Comparison of ENCODE assay signal across 26 mouse cellular contexts in genomic region chr17:8729808-8730207, GRCm38 (mm10).
DNase-seq lines count a peak whose midpoint lies in the region; ATAC-seq and TF ChIP-seq lines count a peak whose summit lies in the region.
"Had no signal": no experiment of that assay in that cellular context is flagged by ENCODE, and none has a peak within 500 bp of the region (broad histone marks: within the 10 kb centered on the region; RNA-seq: fewer than 3 reads in every experiment).

No protein-coding gene starts in this region.

- DNase-seq in forebrain, postnatal 0 days: no peak
- no peak for DNase-seq in forebrain, embryonic 10.5 days (ENCODE audit: extremely low spot score, low spot score)
- peak; percentile 30 for DNase-seq in heart, adult 11 months
- DNase-seq in heart, postnatal 10 days: no peak
- peak; percentile 27 for DNase-seq in right cerebral cortex, adult 18-20 months
- no peak for DNase-seq in right cerebral cortex, postnatal 14 days
- DNase-seq in lung, postnatal 25 days (ENCODE audit: low spot score): no peak
- DNase-seq: adrenal gland, adult 8-10 months; adrenal gland, postnatal 14 days; adrenal gland, postnatal 36 days; B cell, adult 2 months; cerebellum, adult 11 months; cerebellum, adult 18-20 months; cerebellum, adult 8-10 months; cerebellum, adult 9-11 months; cerebellum, postnatal 14 days; cerebellum, postnatal 36 days; embryo, embryonic 11 days had no signal

- WGBS in forebrain, postnatal 0 days: 77% methylated on average over 7 of the region's 7 CpGs
- 75% methylated on average over 7 of the region's 7 CpGs for WGBS in forebrain, embryonic 10.5 days

- H3K9ac ChIP-seq in forebrain, postnatal 0 days: no peak overlapping the region
- H3K9ac ChIP-seq: embryonic facial prominence, embryonic 13.5 days; embryonic facial prominence, embryonic 15.5 days; forebrain, embryonic 13.5 days; forebrain, embryonic 15.5 days had no signal

- no peak for ATAC-seq in forebrain, postnatal 0 days
- ATAC-seq: activated CD4-positive, CD25-positive, alpha-beta regulatory T cell, adult 4 months; CD4-positive, CD25-positive, alpha-beta regulatory T cell, adult 4 months; forebrain, embryonic 13.5 days; forebrain, embryonic 15.5 days; Patski had no signal

- no peaks in the 10 kb centered on the region for H3K4me1 ChIP-seq in forebrain, postnatal 0 days (ENCODE audit: insufficient read depth)
- no peaks in the 10 kb centered on the region for H3K4me1 ChIP-seq in forebrain, embryonic 10.5 days
- H3K4me1 ChIP-seq: embryonic facial prominence, embryonic 13.5 days; embryonic facial prominence, embryonic 15.5 days; forebrain, embryonic 13.5 days; forebrain, embryonic 15.5 days had no signal

- H3K27me3 ChIP-seq in forebrain, postnatal 0 days (ENCODE audit: insufficient read depth, low read length): no peaks in the 10 kb centered on the region
- no peaks in the 10 kb centered on the region for H3K27me3 ChIP-seq in forebrain, embryonic 10.5 days (ENCODE audit: poor library complexity, severe bottlenecking)
- H3K27me3 ChIP-seq: embryonic facial prominence, embryonic 13.5 days; embryonic facial prominence, embryonic 15.5 days; forebrain, embryonic 13.5 days; forebrain, embryonic 15.5 days had no signal

- no peaks in the 10 kb centered on the region for H3K36me3 ChIP-seq in forebrain, postnatal 0 days (ENCODE audit: insufficient read depth)
- no peaks in the 10 kb centered on the region for H3K36me3 ChIP-seq in forebrain, embryonic 10.5 days (replicated peaks)
- H3K36me3 ChIP-seq: embryonic facial prominence, embryonic 13.5 days; embryonic facial prominence, embryonic 15.5 days; forebrain, embryonic 15.5 days had no signal

- no peak for TF ChIP-seq CTCF in forebrain, postnatal 0 days (IDR thresholded peaks at IDR 0.05; ENCODE audit: low read depth)

- no peaks in the 10 kb centered on the region for H3K9me3 ChIP-seq in forebrain, postnatal 0 days (ENCODE audit: low read length)
- no peaks in the 10 kb centered on the region for H3K9me3 ChIP-seq in forebrain, embryonic 10.5 days
- H3K9me3 ChIP-seq: embryonic facial prominence, embryonic 13.5 days; embryonic facial prominence, embryonic 15.5 days; forebrain, embryonic 13.5 days; forebrain, embryonic 15.5 days had no signal

- H3K27ac ChIP-seq in forebrain, postnatal 0 days (ENCODE audit: low read depth, low read length): 0 out of 2 replicates have a peak overlapping the region, but pooled peaks have one; percentile 15
- no peak overlapping the region for H3K27ac ChIP-seq in forebrain, embryonic 10.5 days
- H3K27ac ChIP-seq: embryonic facial prominence, embryonic 13.5 days; embryonic facial prominence, embryonic 15.5 days; forebrain, embryonic 13.5 days; forebrain, embryonic 15.5 days had no signal

- intact Hi-C loops in heart, postnatal 10 days (cut with DNase I): no loop called here

- H3K4me2 ChIP-seq in forebrain, postnatal 0 days (ENCODE audit: low read depth): no peak overlapping the region
- H3K4me2 ChIP-seq: embryonic facial prominence, embryonic 13.5 days; embryonic facial prominence, embryonic 15.5 days; forebrain, embryonic 13.5 days; forebrain, embryonic 15.5 days had no signal

- no peak overlapping the region for H3K4me3 ChIP-seq in forebrain, postnatal 0 days (ENCODE audit: low read depth, low read length)
- no peak overlapping the region for H3K4me3 ChIP-seq in forebrain, embryonic 10.5 days
- H3K4me3 ChIP-seq: embryonic facial prominence, embryonic 13.5 days; embryonic facial prominence, embryonic 15.5 days; erythroblast, embryonic 14.5 days; forebrain, embryonic 13.5 days; forebrain, embryonic 15.5 days had no signal

Comparison
In these comparisons a context has a peak if more than half of its experiments do, and no peak if none do; other contexts are left out.
1. DNase-seq: peak in heart, adult 11 months (single experiment) and right cerebral cortex, adult 18-20 months (single experiment); none in forebrain, postnatal 0 days (single experiment), forebrain, embryonic 10.5 days (single experiment), heart, postnatal 10 days (0 of 2), right cerebral cortex, postnatal 14 days (single experiment) and lung, postnatal 25 days (single experiment).